Mouse (Mus musculus) cerebellum, adult (tissue): ENCODE data around the gene Chek2.
"Not testable (repeated sequence)": the region's sequence is repeated elsewhere in the genome, so short reads cannot be mapped to it uniquely, and the experiment has no call there.

ENCODE experiments used
- ATAC-seq: cut with Nextera tagmentation; 2 replicates; pipeline ENCODE4 v1.9.2; 2017; ENCODE audit warnings: mild to moderate bottlenecking, moderate library complexity, mixed read lengths; ENCODE audit not compliant: insufficient number of reproducible peaks, low FRiP score, low TSS enrichment

Chek2 gene

DNA sequence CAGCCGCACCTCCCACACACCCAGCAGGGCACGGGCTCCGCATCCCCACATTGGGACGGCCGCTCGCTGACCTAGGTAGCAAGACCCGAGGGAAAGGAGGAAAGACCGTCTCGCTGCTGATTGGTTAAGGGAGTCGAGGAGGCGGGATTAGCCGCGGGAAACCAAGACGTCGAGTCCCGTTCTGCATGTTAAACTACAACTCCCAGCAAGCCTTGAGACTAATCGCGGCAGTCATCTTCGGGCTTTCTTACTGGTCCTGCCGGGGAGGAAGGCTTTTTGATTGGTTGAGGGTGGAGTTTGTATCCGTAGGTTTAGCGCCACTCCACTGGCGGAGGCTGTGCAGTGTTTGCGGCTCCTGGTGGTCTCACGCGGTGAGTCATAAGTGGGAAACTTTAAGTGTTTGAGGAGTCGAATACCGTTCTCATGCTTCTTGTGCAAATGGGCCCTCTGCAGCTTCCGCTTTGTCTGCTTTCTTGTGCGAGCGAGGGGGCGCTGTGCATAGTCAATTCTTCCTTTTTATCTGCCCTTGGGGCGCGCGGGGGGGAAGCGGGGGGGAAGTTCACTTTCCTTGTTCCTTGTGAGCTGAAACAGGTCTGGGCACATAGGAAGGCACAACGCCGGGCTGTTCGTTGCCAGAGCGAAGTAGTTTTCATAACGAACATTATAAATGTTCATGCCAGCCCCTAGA lies at the start of gene Chek2, which contains the start of gene Hscb:
TSS of gene Chek2 (plus strand) at position 302 of the 688 bp plus-strand sequence.
TSS of gene Hscb (minus strand) at position 100 of the 688 bp plus-strand sequence.
- peak; percentile 99 for ATAC-seq

DNA sequence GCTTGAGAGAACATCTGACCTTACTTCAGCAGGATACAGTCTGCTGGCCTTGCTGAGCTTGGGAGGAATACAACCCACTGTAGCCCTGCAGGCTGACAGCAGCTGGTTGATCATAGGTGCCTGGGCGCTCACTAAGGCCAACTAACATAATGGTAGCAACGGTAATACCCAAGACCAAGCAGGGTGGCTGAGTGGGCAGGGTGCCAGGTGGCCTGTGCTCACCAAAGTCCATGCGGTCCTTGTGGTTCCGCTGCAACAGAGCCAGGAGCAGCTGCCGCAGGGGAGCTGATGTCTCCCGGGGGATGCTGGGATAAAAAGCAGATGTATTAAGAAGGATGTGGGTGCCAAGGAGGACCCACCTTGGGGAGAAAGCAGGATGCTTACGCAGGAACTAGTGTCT lies 45.4 kb upstream of the Chek2 start:
- ATAC-seq, result no peak

DNA sequence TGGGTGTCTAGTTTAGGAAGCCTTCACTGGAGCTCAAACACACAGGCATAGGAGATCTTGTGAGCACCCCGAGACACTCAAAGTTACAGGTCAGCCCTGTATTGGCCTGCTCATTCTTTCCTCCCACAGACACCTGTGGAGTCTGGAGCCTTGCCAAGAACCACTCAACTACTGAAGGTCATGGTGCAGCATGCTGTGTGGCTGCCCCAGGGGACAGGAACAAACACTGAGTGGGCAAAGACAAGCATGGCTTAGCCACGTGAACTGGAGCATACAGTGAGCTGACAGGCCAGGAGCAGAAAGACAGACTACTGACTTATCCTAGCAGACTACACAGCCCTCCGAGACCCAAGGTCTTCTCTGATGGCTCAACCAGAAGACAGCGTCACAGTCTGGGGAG lies 42.1 kb upstream of the Chek2 start:
- ATAC-seq, result no peak

DNA sequence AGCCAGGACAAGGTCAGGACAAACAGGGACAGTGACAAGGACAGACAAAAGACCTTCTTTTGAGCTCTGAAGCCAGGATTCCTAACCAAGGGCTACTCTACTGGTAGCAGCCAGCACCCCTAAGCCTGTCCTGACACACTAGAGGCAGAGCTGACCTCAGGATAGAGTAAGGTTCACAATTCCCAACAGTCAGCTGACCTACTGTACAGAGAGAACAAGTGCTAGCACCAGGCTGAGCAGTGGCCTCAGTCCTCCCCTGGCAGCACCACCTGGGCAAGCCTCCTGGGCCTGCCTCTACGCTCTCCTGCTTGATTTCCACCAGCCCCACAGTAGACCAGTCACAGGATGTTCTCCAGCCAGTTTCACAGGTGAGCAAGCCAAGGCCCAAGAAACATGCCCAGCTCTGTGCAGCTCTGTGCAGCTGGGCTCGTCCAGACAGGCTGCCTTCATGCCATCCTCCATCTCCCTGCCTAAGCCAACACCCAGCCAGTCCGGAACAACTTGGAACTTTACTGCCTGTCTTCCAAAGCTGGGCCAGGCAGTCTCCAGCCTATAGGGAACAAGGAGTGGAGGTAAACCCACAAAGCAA lies 38.6 kb upstream of the Chek2 start:
- no peak for ATAC-seq

DNA sequence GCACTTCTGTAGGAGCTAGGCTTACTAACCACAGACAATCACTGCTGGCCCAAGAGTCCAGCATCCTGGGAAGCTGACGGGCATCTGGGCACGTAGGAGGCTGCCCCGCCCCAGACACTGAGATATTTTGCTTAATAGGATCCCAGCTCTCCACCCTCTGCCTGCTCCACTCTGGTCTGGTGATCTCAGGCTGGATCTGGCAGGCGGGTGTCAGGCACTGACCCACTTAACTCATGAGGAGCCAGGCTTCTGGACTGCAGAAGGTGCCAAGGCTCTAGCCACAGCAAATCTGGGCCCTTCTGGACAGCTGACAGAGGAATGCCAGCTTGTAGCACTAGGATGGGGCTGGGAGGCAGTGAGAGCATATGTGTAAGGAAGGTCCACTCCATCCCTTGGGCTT lies 37.6 kb upstream of the Chek2 start:
- peak; percentile 91 for ATAC-seq

DNA sequence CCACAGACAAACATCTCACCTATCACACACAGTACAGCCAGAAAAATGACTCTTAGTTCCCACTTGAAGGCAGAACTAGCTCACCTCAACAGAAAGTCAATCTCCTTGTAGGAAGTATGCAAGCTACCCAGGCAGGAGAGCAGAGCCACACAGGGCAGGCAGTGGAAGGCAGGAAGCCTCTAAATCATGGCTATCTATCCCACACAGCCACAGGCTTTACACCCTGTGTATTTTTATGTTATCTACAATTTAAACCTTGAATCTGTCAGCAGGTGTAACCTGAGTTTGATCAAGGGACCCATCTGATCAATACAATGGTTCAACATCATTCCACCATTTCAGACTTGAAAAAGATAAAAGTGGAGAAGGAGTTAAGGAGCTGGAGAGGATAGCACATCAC lies 37.0 kb upstream of the Chek2 start:
- ATAC-seq, result no peak

DNA sequence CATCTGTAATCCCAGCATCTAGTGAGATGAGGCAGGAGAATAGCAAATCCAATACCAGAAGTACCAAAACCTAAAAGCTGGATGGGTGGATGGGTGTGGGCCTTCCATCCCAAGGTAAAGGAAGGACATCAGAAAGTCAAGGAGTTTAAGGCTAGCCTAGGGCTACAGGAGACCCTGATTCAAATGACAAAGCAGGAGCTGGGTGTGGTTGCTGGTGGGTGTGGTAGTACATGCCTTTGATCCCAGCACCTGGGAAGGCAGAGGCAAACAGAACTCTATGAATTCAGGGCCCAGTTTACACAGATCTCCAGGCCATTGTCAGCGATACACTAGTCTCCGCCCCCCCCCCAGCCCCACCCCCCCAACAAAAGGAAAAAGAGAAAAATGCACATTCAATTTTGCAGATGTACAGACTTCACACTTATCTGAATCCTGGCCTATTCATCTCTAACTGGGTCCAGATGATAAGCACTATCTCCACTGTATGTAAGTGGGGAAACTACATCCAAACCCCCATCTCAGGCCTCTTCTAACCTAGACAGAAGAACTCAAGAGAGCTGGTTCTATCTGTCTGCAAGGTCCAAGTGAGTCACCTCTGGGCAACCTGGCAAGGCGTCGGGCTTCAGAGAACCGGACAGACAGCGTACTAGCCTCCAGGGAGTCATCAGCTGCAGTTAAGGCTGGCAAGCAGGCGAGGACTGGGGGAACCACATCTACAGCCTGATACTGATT lies 35.6 kb upstream of the Chek2 start:
- ATAC-seq, result no peak

DNA sequence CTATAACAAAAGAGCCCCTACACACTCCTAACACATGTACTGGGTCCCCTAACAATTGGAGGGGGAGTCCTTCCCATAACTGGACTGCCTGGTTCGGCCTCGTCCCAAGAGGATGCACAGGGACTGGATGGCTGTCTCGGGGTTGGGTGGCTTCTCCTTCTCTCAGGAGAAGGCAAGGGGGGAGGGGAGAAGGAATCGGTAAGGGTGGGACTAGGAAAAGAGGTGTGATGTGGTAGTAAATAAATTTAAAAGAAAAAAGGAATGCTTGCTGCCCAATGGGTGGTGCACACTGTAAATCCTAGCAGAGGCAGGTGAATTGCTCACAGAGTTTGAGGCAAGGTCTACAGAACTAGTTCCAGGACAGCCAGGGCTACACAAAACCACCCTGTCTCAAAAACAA lies 33.6 kb upstream of the Chek2 start:
- ATAC-seq, result no peak

DNA sequence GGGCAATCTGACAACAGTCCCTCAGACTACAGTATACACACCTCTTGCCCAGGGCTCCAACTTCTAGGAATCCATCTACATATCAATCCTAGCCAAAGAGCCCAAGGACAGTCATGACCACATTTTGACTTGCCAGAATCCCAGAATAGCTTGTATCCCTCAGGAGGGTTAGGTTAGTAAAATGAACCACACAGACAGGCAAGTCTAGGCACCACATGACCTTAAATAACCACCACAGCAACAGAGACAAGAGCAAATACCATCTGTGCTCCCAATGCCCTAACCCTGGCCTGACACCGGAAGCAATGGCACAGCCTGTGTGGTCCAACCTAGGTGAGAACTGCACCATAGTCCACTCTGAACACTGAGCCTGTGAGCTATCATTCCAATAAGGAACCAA lies 33.1 kb upstream of the Chek2 start:
- no peak for ATAC-seq

DNA sequence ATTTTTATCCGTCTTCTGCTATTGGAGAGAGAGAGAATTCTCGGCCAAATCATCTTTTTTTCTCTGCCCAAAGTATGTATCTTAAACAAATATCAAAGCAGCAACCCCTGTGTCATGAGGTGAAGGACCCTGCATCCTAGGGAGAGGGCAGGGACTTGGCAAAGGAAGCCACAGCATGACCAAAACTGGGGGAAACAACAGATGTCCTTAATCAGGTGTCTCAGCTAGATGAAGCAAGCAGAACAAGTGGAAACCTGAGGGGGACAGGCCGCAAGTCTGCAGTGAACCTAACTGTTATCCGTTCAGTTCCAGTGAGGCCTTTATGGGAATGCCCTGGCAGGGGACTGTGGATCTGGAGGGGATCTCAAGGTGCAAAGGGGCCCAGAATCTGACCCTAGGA lies 32.3 kb upstream of the Chek2 start:
- ATAC-seq, result no peak

DNA sequence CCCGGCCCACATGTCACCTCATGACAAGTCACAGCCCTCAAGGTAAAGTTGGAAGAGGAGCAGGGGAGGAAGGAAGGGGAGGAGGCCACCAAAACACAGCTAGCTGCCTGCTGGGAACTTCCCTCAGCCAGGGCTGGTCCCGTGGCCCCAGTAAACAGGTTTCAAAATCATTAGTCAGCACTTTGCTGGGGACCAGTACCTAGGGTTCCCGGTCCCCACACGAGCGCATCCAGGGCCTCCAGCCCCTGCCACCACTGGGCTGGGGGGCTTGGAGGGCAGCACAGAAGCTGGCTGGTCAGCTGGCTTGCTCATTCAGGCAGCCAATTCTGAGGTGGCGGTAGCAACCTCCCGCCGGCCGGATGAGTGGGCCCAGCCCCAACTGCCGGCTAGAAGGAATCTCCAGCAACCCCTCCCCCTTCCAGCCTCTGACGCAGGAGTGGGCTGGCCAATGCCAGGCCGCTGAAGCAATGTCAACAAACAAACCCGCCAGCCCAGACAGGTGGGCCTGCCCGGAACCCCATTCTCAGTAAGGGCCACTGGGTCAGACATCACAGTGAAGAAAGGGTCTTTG lies 31.6 kb upstream of the Chek2 start:
- peak; percentile 53; the same call in 1 of the 2 replicates for ATAC-seq

DNA sequence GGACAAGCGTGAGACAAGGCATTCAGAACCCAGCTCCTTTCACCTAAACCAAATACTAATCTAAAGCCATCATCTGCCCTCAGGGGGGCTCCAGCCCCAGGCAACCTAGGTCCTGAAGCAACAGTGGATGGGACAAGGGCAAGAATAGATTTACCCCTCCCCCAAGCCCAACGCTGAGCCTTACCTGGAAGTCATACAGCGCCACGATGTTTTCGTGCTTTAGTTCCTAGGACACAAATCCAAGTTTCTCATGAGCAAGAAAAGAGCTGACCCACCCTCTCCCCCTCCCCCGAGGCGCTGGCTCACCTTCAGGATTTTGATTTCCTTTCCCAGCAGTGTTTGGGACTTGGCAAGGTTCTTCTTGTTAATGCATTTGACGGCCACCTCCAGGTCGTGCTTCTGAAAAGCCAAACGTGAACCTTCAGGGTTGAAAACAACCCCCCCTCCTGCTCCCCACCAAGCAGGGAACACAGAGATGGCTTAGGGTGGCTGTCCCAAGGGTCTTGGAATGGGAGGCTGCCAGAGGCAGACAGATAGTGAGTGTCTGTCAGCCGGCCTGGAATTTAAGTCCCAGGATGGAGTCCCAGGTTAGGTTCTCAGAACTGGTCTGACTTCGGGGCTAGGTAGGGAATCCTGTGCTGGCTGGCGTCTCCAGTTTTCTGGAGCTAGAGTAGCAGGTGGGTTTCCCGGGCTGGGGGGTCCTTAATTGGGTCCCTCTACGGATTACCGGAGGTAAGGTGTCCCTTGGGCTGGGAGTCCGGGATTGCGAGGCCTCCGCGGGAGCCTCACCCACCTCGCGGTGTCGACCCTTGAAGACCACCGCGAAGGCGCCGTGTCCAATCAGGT lies 30.7 kb upstream of the Chek2 start:
- 0 out of 2 replicates have a peak, but pooled peaks have one; percentile 2 for ATAC-seq

DNA sequence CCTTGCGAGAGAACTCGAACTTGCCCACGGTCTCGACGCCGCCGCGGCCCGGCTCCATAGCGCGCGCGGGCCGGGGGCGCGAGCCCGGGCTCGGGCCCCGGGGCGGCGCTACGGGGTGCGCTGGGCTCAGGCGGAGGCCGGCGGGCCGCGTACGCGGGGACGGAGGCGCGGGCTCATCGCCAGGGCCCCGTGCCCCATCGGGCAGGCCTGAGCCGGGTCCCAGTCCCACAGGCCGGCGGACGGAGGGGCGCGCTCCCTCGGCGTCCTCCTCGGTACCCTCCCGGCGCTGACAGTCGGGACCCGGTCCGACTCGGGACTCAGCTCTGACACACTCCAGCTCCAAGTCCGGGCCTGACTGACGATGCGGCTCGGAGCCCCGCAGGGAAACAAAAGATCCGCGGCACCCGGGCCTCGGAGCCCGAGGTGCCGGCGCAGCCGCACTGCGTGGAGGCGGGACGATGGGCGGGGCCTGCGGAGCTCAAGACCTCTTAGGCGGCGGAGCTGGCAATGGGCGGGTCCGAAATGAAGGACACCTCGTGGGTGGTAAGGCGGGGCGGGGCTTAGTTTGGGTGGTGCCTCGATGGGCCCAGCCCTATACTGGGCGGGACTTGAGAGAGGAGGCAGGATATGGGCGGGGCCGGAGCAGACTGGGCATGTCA lies 30.0 kb upstream of the Chek2 start, which contains the start of gene Ulk1:
TSS of gene Ulk1 (minus strand) at position 431 of the 659 bp plus-strand sequence.
- ATAC-seq, result peak; percentile 92

DNA sequence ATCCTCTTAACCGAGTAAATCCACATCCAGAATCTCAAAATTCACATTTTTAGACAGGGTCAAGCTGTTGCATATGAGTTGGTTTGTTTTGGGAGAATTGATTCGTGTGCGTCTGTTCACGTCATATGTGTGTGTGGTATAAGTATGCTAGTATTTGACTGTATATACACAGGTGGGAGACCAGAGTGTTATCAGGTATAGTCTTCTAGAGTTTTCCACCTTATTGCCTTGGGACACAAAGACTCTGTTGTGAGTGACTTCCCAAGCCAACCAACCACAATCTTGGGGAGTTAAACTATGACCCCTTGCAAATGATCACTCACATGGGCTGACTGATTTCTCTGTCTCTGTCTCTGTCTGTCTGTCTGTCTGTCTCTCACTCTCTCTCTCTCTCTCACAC lies 15.4 kb upstream of the Chek2 start:
- ATAC-seq, result no peak

DNA sequence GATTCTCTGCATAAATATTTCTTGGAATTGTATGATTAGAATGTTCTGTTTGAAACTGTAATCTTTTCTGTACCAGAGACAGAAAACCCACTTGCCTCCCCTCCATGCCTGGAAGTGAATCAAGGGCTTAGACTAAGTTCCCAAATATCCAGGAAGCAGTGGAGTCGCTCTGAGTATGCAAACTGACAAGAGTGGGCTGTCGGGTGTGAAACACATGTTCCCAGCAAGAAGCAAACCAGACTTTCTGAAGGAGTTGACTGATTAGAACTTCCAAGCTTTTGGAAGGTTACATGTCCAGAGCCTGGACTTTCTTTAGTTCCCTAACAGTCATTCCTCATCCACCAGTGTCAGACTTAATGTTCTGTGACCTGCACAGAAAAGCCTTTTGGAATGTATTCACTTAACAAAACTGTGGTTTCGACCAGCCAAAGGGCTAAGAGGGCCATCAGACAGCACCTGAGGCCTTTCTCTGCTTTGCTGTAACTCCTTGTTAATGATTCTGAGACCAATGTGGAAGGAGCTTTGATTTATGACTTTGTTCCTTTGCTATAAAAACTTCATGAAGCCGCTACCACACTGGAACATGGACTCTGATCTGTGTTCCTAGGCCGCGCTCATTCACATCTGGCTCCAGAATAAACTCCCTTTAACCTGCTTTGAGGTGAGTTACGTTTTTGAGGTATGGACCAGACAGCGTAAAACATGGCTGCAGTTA lies 12.8 kb upstream of the Chek2 start:
- ATAC-seq, result no peak

DNA sequence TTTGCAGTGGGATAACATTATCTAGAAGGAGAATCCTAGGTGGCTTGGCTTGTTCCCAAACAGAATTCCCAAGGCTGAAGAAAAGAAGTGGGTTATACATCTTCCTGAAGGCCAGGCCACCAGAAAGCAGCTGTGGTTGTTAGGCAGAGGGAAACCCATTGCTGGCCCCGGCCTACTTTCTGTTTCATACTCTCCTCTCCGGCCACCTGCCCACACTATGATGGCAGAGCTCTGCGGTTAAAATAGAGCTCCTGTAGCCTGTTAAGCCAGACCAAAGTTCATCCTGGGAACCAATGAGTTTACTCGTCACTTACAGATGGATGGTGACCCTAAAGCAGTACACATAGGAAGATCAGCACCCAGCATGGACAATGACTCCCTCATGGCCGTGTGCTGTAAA lies 12.2 kb upstream of the Chek2 start:
- ATAC-seq, result no peak

DNA sequence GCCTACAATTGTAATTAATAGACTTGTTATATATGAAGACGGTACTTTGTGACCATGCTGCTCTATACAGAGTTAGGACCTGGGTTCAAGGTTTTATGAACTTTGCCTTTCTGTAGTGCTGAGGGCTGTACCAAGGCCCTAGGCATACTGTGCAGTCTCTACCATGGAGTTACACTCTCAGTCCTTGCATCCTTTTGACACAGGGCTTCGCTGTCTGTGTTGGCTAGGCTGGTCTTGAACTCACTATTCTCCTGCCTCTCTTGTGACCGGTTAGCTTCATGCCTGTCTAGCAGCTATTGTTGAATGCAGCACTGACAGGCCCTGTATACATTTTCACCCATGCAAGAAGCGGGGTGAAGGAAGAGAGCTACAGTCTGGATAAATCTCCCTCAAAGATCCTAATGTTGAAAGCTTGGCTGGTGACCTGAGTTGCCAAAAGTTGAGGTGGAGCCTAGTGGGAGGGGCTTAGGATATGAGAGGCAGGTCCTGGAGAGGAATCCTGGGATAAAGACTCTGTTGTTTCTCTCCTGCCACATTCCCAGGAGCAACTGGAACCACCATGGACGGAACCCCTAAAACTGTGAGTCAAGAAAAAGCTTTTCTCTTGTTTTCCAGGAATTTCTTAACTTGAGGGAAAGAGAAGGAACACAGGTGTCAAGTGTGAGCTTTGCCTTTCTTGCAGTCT lies 8.6 kb upstream of the Chek2 start:
- ATAC-seq, result no peak

DNA sequence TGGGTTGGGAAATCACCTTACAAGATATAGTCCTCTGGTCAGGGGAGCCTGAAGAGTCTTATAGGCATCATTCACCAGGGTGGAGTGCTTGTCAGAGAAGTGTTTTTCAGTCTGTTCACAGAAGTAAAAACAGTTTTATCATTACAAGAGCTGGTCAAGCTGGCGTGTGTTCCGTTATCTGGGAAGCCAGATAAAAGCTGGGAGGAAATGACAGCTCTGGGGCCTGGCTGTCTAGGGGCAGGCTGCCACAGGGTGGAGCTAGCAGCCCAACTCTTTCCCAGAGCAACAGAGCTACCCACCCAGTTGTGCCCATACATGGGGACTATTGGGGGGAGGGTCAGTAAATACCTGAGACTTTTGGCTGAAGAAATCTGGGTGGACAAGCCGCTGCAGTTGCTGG lies 3.8 kb upstream of the Chek2 start:
- ATAC-seq, result no peak

DNA sequence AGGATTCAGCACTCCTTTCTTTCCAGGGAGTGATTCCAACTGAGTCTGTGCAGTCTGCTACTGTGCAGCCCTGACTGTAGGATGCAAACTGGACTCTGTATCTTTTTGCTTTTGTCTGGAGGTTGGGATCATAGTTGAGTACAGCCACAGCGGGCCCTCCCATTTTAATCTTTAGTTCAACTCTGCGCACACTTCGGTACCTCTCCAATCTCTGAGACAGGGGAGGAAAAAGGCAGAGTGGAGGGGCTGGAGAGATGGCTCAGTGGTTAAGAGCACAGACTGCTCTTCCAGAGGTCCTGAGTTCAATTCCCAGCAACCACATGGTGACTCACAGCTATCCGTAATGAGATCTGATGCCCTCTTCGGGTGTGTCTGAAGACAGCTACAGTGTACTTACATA lies 1.8 kb upstream of the Chek2 start:
- ATAC-seq, result not testable (repeated sequence)
